Mouse (Mus musculus) right cerebral cortex, adult 2 months (tissue): ENCODE results near the gene Wnt9b.

Experiments used
- DNase-seq, 2 experiments: peaks; one replicate each; pipeline ENCODE4 v3.0.0; 2021 to 2022; ENCODE audit warnings: low spot score in 2 of 2

Wnt9b gene

DNA sequence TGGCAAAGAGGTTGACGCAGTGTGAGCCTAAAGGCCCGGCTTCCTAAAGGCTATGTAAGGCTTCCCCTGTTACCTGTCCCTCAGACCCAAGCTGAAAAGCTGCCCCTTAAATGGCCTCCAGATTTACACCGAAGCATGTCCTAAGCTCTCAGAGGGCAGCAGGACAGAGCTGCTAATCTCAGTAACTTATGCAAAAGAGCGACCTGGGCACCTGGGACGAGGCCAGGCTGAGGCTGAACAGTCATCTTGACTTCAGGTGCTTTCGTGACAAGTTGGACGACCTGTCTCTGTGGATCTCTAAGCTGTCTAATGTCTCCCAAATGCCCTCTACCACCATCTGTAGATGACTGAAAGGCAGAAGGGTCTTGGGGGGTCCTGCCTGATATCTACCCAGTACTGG is 17.3 kb downstream of the Wnt9b start:
- DNase-seq = no peak

DNA sequence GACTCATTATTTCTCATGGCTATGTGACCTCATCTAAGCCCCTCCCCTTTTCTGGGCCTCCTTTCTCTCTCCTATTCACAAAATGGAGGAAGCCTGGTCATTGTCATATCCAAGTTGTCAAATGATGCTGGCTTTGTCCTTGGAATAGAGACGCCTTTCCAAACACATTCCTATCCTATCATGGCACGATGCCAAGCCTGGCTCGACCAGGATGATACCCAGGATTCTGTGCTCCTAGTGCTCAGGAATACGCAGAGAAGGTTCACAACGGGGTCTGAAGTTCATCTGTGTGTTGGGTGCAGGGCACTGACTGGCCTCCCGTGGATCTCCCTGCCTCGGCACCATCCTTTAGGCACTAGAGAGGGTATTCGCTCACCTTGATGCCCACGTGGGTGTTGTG is 18.0 kb downstream of the Wnt9b start:
- no peak for DNase-seq

DNA sequence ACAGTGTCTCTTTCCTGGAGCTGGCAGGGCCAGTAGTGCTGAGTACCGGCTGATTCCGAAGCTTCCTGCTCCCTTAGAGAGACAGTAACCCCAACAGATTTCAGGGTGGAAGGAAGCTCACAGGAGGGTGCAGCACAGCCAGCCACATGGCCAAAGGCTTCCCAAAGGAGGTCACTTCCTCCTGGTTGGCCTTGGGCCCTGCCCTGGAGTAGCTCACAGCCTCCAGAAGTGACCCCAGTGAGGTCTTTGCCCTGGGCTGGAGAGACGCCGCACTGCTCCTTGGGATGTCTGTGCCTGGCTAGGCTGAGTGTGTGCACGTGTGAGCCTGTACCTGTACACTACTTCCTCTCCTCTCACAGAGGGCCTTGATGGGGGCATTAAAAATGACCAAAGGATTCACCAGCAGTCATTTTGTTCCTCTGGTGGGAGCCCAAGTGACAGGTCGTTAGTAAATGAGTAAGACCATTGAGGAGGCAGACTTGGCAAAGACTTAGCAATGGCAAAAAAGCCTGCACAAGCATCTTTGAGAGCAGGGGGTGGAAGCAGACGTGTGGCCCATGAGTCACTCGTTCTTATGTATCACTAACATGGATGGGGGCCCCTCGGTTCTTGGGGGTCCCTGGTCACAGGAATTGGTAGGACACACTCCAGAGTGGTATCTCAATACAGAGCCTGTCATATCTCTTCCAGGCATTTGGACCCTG is 20.2 kb downstream of the Wnt9b start:
- DNase-seq = no peak

DNA sequence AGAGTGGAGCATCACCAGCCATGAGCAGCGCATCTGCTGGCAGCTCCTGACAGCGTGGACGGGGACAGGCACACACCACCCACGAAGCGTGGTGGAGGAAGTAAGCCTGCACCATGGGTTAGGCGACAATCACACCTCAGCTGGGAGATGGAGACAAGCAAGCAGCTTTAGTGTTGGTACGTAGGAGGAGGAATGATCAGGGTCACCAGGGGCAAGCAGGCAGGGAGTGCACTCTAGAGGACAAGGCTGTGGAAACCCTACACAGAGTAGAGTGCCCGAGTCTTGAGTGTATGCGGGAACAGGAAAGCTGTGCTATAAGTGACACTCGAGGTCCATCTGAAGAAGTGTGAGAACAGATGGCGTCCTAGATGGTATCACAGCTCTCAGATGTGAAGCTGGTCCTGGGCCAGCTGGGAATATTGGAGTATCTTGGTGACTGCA is 25.3 kb downstream of the Wnt9b start:
- peak; percentile 61 to 62 for DNase-seq

DNA sequence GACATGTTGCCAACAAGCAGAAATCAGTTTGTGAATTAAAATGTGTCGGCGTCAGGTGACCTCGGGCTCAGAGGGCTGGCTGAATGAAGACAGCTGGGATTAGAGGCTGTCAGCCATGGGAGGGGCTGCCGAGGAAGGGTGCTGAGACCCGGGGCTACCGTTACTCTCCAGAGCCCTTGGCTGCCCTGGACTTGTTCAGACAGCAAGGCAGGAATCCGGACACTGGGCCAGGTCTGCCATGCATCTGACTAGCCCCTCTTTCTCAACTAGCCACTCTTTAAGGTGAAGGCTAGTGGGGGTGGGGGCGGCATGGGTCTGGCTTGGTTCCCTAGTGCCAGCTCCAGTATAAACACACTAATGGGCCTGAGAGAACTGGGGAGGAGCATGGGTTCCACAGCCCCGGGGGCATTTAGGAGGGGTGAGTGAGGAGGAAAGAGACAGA is 27.6 kb downstream of the Wnt9b start:
- no peak for DNase-seq

DNA sequence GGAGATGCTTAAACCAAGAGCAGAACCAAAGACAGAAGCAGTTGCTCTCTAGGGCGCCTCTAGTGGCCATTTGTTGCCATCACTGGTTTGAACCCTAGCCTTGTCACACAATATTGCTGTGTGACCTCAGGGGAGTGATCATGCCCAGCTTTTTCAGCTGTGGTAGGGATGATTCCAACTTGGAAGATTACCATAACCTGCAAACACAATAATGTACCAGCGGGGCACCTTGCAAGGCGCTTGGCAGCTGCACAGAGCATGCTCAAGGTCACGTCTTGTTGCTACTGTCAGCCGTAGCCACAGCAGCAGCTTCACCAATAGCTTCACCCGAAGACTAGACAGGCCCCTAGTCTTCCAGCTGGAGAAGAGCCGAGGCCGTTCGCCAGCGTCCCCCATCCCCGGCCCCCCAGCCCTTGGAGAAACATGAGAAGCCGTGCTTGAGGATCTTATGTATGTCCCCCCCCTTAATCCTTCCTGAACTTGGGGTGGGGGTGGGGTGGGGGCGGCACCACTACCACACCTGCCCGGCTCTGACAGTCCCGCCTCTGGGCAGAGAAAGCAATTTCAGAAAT is 28.1 kb downstream of the Wnt9b start:
- DNase-seq = no peak

DNA sequence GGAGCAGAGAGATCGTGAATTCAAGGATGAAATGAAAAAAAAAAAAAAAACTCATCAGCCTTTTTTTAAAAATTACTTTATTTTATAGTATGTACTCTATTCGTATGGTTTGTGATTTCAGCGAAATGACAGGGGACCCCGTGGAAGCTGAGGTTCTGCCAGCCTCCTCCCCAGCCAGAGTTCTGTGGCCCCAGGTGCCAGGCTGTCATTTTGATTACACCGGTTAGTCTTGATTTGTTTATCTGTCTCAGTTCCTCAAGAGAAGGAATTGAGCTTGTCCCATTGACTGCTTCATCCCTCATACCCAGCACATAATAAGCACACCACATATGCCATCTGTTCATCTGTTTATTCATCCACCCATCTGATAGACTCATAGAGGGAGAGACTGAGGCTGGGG is 30.2 kb downstream of the Wnt9b start:
- DNase-seq = no peak

DNA sequence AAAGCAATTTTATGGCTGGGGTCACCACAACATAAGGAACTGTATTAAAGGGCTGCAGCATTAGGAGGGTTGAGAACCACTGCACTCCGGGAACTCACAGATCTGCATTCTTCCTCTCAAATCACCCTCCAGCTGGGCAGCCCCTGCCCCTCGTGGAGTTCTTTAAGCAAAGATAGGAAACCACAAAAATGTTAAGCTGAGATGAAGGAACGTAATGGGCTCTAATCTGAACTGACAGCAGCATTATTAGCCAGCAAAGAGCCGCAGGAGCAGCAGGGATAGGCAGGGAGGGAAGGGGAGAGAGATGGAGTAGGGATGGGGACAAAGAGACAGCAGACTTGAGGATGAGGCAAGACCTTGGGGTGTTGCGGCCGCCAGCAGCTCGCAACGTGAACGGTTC is 32.6 kb downstream of the Wnt9b start:
- no peak for DNase-seq

DNA sequence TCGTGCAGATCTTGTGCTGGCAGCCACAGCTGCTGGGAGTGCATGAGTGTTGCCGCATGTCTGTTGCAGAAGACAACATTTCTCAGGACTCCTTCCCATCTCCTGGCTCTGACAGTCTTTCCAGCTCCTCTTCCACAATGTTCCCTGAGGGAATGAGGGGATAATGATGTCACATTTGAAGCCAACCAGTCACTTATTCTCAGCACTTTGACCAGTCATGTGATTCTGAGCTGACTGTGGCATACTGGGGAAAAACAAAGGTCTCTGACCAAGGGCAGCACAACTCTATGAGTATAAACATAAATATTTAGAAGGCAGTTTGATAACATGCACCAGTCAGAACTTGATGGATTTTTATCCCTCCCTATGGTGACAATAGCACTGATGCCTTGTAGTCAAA is 35.5 kb downstream of the Wnt9b start:
- no peak for DNase-seq

DNA sequence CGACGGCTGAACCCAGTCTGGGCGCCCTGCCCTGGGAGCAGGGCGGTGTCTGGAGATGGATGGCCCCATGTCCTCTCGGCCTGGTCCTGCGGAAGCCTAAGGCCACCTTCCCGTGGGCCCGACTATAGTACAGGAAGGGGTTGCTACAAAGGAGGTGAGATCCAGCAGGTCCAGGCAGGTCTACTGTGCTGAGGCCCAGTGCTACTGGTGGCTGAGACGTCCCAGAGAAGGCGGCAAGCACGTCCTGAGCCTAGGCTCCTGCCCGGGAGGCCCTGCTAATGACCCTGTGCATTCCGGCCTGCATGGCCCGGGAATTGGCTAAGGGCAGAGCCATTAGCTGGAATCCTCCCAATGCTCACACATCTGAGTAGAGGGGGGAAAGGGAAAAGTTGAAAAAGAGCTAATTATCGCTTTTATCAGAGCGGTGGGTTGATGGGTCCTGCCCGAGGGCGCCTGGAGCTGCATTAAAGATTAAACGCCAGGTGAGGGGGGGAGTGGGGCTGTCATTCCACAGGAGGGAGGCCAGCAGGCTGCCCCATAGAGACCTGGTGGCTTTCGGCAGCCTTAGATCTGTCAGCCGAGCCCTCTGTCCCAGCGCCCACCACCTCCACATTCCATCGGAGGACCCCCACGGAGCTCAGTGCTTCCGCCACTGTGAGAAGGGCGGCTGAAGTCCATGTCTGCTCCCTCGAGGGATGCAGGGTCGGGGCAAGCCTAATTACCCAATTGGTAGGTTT is 37.6 kb downstream of the Wnt9b start:
- DNase-seq = no peak

DNA sequence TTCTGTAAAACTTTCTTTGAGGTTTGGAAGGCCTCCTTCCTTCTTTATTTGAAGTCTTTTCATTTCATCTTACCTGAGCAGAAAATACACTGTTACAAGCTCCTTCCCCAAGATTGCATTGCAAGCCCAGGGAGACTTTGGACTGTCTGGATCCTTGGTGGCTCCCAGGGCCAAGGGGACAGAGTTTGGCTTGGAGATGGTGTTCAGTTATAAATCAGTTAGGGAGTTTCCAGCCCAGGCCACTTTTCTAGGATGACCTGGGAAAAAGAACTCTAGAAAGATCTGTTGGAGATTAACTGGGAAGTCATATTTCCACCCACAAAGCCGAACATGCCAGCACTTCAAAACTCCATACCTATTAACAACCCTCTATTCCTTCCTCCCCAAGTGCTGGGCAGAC is 39.6 kb downstream of the Wnt9b start:
- no peak for DNase-seq

DNA sequence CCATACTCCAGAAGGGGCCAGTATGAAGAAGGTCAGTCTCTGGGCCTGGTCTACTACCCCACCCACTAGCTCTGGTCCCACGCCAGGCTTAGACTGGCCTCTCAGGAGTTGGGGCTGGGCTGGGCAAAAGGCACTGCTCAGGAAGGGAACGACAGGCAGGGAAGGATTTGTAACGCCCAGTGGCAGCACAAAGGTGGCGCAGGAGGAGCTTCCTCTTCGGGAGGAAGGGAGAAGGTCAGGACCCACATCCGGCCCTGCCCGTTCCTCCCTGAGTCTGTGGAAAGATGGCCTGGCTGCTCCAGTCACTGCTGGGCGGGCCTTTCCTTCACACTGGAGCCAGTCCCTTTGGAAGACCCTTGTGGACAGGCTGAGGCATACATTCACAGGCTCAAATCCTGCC is 42.6 kb downstream of the Wnt9b start:
- DNase-seq = no peak

DNA sequence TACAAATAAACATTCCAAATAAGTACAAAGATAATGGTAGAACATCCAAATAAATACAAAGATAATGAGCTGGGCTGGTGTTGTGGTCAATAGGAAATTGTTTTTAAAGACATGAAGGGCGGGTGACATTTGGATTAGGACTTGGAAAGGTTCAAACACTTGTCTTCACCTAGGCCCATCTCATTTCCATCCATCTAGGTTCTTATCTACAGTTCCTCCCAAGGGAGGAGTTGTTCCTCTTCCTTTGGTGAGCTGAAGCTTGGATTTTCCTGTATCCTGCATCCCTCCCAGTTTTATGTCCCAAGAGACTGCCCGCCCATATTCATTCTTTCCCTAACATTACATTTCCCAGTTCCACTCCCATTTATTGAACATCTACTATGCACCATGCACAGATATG is 51.4 kb downstream of the Wnt9b start:
- DNase-seq = no peak

DNA sequence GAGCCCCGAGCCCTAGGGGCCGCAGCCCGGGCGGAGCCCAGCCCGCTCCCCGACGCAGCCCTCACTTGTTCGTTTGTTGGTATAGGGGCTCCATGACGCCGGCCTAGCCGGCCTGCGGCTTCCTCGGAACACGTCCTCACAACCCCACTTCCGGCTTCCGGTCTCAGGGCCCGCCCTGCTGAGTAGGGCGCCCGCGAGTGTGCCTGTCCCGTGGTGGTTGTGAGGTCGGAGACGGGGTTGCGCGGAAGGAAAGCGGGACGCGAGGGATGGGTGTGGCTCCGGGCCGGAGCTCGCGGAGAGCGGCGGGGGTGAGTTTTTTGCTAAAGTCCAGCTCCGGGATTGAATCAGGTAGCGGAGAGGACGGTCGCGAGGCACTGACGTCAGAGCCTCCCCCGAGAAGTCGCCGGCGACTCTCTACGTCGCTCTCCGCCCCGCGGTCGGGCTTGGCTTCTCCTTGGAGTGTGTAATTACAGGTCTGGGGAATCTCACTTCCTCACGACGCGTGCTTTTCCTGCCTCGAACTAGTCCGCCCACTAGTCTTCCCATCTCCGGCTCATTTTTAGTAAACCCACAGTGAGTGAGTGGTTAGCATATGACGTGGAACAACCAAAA is 52.0 kb downstream of the Wnt9b start, which contains the start of gene Gosr2:
Gene Gosr2 (minus strand): TSS at position 334 of the 612 bp plus-strand sequence.
- DNase-seq = peak; percentile 87 to 96

DNA sequence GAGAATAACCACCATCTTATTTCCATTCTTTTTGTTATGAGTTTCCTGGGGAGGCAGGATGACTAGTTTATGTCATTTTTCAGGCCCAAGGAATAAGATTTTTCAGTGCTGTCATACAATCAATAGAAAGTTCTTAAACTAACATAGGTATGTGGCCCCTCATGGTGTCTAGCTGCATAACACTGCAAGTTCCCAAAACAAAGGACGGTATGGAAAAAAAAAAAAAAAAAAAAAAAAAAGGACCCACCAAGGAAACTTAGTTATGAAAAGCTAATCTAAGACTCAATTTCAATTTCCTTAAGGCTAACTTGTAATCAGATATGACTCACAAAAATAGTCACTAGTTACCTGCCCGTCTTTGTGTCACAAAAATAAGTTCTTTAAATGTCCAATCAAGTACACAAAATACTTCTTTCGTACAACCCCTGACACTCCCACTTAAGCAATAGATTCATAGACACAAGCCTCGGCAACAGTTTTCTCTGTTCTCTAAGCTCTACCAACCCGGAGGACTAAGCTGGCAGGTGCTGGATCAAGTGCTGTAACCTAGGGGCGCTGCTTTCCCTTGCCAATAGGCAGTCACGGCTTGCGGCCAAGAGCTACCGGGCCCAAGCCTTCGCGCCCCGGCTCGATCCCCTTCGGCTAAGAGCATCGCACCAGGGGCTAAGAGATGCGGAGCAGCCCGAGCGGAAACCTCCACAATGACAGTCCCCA is 52.6 kb downstream of the Wnt9b start:
- no peak for DNase-seq

DNA sequence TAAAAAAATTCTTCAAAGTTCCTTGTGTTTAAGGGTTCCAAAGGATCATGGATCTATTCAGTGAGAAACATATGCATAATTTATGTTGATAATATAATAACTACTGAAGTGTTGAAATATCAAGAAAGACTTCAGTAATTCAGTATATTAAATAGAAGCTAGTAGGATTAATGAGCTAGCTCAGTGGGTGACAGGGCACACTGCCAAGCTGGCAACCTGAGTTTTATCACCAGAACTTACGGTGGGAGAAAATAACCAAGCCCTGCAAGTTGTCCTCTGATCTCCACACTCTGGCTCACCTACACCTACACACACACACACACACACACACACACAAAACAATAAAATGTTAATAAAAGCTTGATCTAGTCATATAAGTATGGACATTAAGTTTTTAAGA is 56.4 kb downstream of the Wnt9b start:
- no peak for DNase-seq

DNA sequence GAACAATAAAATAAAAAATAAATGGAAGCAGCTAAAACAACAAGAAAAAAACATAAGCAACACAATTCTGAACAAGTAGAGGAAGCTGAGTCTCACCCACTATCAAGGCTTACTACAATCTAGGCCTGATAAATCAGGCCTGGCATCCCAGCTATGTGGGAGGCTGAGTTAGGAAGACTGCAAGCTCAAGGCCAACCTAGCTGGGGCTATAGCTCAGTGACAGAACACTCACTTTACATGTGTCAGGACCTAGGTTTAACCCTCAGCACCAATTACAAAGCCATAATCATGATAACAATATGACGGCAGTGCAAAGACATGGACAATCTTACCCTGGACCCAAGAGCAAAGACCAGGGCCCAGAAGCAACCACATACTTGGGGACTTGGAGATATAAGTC is 58.6 kb downstream of the Wnt9b start:
- no peak for DNase-seq

DNA sequence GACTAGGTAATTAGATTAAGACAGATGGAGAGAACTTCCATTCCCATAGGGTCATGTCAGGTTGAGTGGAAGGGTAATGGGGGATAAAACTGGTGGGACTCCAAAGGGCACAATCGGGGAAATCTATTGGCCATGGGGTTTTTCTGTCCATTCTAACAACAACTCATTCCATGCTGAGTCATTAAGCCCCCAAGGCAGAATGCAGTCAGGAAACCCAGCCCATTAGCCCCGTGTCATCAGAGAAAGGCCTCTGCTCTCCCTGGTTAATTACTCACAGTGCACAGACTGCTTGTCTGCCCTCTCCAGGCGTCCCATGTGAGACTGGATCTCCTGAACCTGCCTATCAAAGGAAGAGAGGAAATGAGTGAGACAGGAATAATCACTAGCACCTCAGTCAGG is 60.6 kb downstream of the Wnt9b start:
- no peak for DNase-seq

DNA sequence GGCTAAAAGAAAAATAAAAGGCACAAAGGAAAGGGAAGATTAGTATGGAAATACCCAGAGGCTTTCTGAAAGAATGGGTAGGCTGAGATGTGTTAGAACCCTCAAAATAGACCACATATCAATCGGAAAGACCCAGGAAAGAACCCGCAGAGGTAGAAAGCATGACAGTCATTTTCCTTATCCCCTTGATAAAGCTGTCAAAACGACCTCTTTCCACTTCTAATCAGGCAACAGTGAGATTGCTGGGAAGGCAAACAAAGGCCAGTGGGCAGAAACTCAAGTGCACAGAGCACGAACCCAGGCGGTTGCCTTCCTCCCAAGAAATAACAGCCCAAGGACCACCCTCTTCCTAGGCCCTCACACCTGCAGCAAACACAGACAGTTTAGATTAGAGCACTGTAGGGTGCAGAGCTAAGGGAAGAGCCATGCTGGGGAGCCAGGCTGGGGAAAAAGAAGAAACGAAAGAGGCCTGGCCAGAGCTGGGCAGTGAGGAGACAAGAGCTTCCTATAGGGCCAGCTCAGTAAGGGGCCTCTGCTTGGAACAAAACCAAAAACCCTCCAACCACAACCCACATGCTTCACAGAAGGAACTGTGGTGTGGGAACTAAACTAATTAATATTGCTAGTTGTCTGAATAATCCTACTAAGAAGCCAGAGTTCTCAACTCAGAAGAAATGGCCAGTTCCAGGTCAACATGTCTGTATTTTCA is 61.2 kb downstream of the Wnt9b start:
- no peak for DNase-seq

DNA sequence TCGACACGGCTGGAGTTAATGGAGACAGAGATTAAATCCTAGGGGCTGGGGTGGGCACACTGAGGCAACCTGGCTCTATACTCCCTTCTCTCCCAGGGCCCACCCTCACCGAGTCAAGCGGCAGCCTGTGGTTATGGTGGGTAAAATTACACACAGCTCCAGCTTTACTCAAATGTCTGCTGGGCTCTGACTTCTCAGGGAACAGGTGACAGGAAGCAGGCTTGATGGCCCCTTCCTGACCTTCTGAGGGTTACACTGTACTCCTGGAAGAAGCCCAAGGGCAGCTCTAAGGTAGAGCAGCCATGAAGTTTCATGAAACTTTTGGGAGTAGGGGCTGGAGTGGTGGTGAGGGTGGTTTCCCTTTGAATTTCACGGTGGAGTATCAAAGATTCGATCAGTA is 62.9 kb downstream of the Wnt9b start:
- DNase-seq = no peak

DNA sequence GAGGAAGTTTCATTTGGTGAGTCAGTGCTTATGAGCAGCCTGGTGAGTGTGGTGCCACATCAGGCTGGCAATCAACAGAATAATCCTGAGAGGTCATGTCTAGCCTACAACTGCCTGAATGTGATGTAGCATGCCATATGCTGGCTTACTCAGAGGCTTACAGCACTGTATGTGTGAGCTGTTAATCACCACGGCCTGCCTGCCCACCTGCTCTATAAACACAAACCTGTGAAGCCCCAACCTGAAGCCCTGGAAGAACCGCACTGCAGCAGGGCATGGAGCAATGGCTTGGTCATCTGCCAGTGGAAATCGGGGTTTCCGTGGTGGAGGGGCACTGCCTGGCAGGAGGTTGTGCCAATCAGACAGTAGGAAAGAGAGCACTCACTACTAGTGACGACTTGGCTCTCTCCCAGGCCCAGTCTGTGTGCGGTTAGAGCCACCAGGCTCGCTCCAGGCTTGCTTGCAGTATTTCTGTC is 64.3 kb downstream of the Wnt9b start:
- peak; percentile 61 to 70 for DNase-seq
